Comparison of ENCODE assay signal across 25 mouse cellular contexts in genomic region chr15:102950877-102951276, GRCm38 (mm10). TPM values are rescaled to one million over a fixed set of nuclear protein-coding genes. Genes with fewer than 3 reads are reported as not detected.
DNase-seq lines count a peak whose midpoint lies in the region; ATAC-seq and TF ChIP-seq lines count a peak whose summit lies in the region.
"Had no signal": no experiment of that assay in that cellular context is flagged by ENCODE, and none has a peak within 500 bp of the region (broad histone marks: within the 10 kb centered on the region; RNA-seq: fewer than 3 reads in every experiment).

No protein-coding gene starts in this region.

- peak; percentile 94 for DNase-seq in midbrain, embryonic 11.5 days (ENCODE audit: low spot score, missing footprints)
- DNase-seq in midbrain, embryonic 10.5 days (ENCODE audit: low spot score), result no peak
- DNase-seq in limb, embryonic 11.5 days (ENCODE audit: low spot score), result no peak
- DNase-seq in limb, embryonic 14.5 days (ENCODE audit: low spot score), result no peak
- DNase-seq in lung, postnatal 36 days, result no peak
- DNase-seq in spleen, postnatal 4 days (ENCODE audit: low spot score in 2 of 2), result no peak
- DNase-seq: adrenal gland, postnatal 10 days; cerebellum, adult 11 months; cerebellum, adult 8-10 months; cerebellum, postnatal 14 days; gastrocnemius, postnatal 25 days; heart, adult 11 months; heart, postnatal 4 days had no signal

- no peak overlapping the region for H3K4me3 ChIP-seq in midbrain, embryonic 11.5 days (ENCODE audit: low read depth, low read length)
- H3K4me3 ChIP-seq in midbrain, embryonic 10.5 days, result no peak overlapping the region
- H3K4me3 ChIP-seq in limb, embryonic 11.5 days (ENCODE audit: low read depth, low read length), result peak overlapping the region; percentile 24
- no peak overlapping the region for H3K4me3 ChIP-seq in limb, embryonic 14.5 days (replicated peaks; ENCODE audit: low read length)
- peak overlapping the region; percentile 20 for H3K4me3 ChIP-seq in neural tube, embryonic 14.5 days (ENCODE audit: low read depth, low read length)
- H3K4me3 ChIP-seq in intestine, postnatal 0 days (ENCODE audit: low read depth, low read length), result no peak overlapping the region
- H3K4me3 ChIP-seq: embryonic facial prominence, embryonic 13.5 days; forebrain, embryonic 12.5 days; heart, embryonic 13.5 days; hindbrain, embryonic 13.5 days had no signal

- no peaks in the 10 kb centered on the region for H3K36me3 ChIP-seq in midbrain, embryonic 11.5 days (ENCODE audit: control insufficient read depth, insufficient read depth, low read length)
- H3K36me3 ChIP-seq in midbrain, embryonic 10.5 days, result no peaks in the 10 kb centered on the region
- no peaks in the 10 kb centered on the region for H3K36me3 ChIP-seq in limb, embryonic 11.5 days (ENCODE audit: control insufficient read depth, insufficient read depth, low read length)
- H3K36me3 ChIP-seq in limb, embryonic 14.5 days (ENCODE audit: control insufficient read depth, insufficient read depth, low read length), result no peaks in the 10 kb centered on the region
- H3K36me3 ChIP-seq in neural tube, embryonic 14.5 days (ENCODE audit: control insufficient read depth, insufficient read depth, low read length), result no peaks in the 10 kb centered on the region
- H3K36me3 ChIP-seq in intestine, postnatal 0 days (ENCODE audit: control insufficient read depth, insufficient read depth), result no peaks in the 10 kb centered on the region
- H3K36me3 ChIP-seq: embryonic facial prominence, embryonic 13.5 days; forebrain, embryonic 12.5 days; G1E; heart, embryonic 13.5 days; hindbrain, embryonic 13.5 days had no signal

- H3K27ac ChIP-seq in midbrain, embryonic 11.5 days (ENCODE audit: low read depth, low read length), result no peak overlapping the region
- H3K27ac ChIP-seq in midbrain, embryonic 10.5 days (replicated peaks), result no peak overlapping the region
- peak overlapping the region; percentile 76 for H3K27ac ChIP-seq in limb, embryonic 11.5 days (replicated peaks; ENCODE audit: low read depth, low read length)
- no peak overlapping the region for H3K27ac ChIP-seq in limb, embryonic 14.5 days (replicated peaks; ENCODE audit: low read depth, low read length)
- peak overlapping the region; percentile 77 for H3K27ac ChIP-seq in neural tube, embryonic 14.5 days (ENCODE audit: low read depth, low read length)
- H3K27ac ChIP-seq in intestine, postnatal 0 days (ENCODE audit: low read depth, low read length), result no peak overlapping the region
- H3K27ac ChIP-seq: embryonic facial prominence, embryonic 13.5 days; forebrain, embryonic 12.5 days; heart, embryonic 13.5 days; hindbrain, embryonic 13.5 days had no signal

- no peak for ATAC-seq in midbrain, embryonic 11.5 days (ENCODE audit: low FRiP score)
- ATAC-seq in limb, embryonic 11.5 days (ENCODE audit: insufficient number of reproducible peaks, low FRiP score, low TSS enrichment, low read depth), result no peak
- no peak for ATAC-seq in limb, embryonic 14.5 days (ENCODE audit: low FRiP score, low read depth)
- no peak for ATAC-seq in neural tube, embryonic 14.5 days (ENCODE audit: low read depth)
- no peak for ATAC-seq in intestine, postnatal 0 days
- ATAC-seq: CD4-positive, CD25-positive, alpha-beta regulatory T cell, adult 4 months; forebrain, embryonic 16.5 days had no signal

- 2% methylated on average over 2 of the region's 2 CpGs for WGBS in midbrain, embryonic 11.5 days
- WGBS in midbrain, embryonic 10.5 days, result 11% methylated on average over 2 of the region's 2 CpGs
- WGBS in limb, embryonic 11.5 days, result 7% methylated on average over 2 of the region's 2 CpGs
- WGBS in limb, embryonic 14.5 days, result 18% methylated on average over 2 of the region's 2 CpGs
- WGBS in neural tube, embryonic 14.5 days, result 14% methylated on average over 2 of the region's 2 CpGs
- 16% methylated on average over 2 of the region's 2 CpGs for WGBS in intestine, postnatal 0 days

- no peak for TF ChIP-seq CTCF in intestine, postnatal 0 days (IDR thresholded peaks at IDR 0.05; ENCODE audit: low read depth)

- H3K27me3 ChIP-seq in midbrain, embryonic 11.5 days (ENCODE audit: control insufficient read depth, insufficient read depth, low read length), result peaks cover 100% of the 10 kb centered on the region
- peaks cover 100% of the 10 kb centered on the region for H3K27me3 ChIP-seq in midbrain, embryonic 10.5 days (ENCODE audit: low read depth, poor library complexity, severe bottlenecking)
- H3K27me3 ChIP-seq in limb, embryonic 11.5 days (ENCODE audit: control insufficient read depth, insufficient read depth, low read length), result peaks cover 60% of the 10 kb centered on the region
- peaks cover 89% of the 10 kb centered on the region for H3K27me3 ChIP-seq in limb, embryonic 14.5 days (ENCODE audit: control insufficient read depth, insufficient read depth, low read length)
- H3K27me3 ChIP-seq in neural tube, embryonic 14.5 days (ENCODE audit: control insufficient read depth, insufficient read depth, low read length), result peaks cover 36% of the 10 kb centered on the region
- peaks cover 97% of the 10 kb centered on the region for H3K27me3 ChIP-seq in intestine, postnatal 0 days (replicated peaks; ENCODE audit: control insufficient read depth, insufficient read depth, low read length)

- no peaks in the 10 kb centered on the region for H3K9me3 ChIP-seq in midbrain, embryonic 11.5 days (ENCODE audit: control insufficient read depth, low read length)
- H3K9me3 ChIP-seq in midbrain, embryonic 10.5 days (replicated peaks), result no peaks in the 10 kb centered on the region
- no peaks in the 10 kb centered on the region for H3K9me3 ChIP-seq in limb, embryonic 11.5 days (ENCODE audit: control insufficient read depth, low read length)
- no peaks in the 10 kb centered on the region for H3K9me3 ChIP-seq in limb, embryonic 14.5 days (ENCODE audit: control insufficient read depth, low read length)
- H3K9me3 ChIP-seq in neural tube, embryonic 14.5 days (ENCODE audit: control insufficient read depth, low read length), result no peaks in the 10 kb centered on the region
- H3K9me3 ChIP-seq in intestine, postnatal 0 days (ENCODE audit: control insufficient read depth), result no peaks in the 10 kb centered on the region
- H3K9me3 ChIP-seq: embryonic facial prominence, embryonic 13.5 days; forebrain, embryonic 12.5 days; G1E; heart, embryonic 13.5 days; hindbrain, embryonic 13.5 days had no signal

- H3K9ac ChIP-seq in midbrain, embryonic 11.5 days (ENCODE audit: low read length), result no peak overlapping the region
- H3K9ac ChIP-seq in limb, embryonic 11.5 days (ENCODE audit: low read length), result peak overlapping the region; percentile 60
- no peak overlapping the region for H3K9ac ChIP-seq in limb, embryonic 14.5 days (ENCODE audit: low read depth, low read length, severe bottlenecking)
- H3K9ac ChIP-seq in neural tube, embryonic 14.5 days (replicated peaks; ENCODE audit: low read depth, low read length), result peak overlapping the region; percentile 50; the same call in 1 of the 2 replicates
- H3K9ac ChIP-seq in intestine, postnatal 0 days (ENCODE audit: low read depth, low read length), result no peak overlapping the region
- H3K9ac ChIP-seq: embryonic facial prominence, embryonic 13.5 days; forebrain, embryonic 12.5 days; heart, embryonic 13.5 days; hindbrain, embryonic 13.5 days had no signal

- no peaks in the 10 kb centered on the region for H3K4me1 ChIP-seq in midbrain, embryonic 11.5 days (ENCODE audit: control insufficient read depth, insufficient read depth, low read length)
- H3K4me1 ChIP-seq in midbrain, embryonic 10.5 days, result 0 out of 2 replicates have a peak, but pooled peaks cover under 1% of the 10 kb centered on the region
- H3K4me1 ChIP-seq in limb, embryonic 11.5 days (ENCODE audit: control insufficient read depth, insufficient read depth, low read length), result peaks cover 4% of the 10 kb centered on the region; the same call in 1 of the 2 replicates
- H3K4me1 ChIP-seq in limb, embryonic 14.5 days (ENCODE audit: control insufficient read depth, insufficient read depth, low read length), result no peaks in the 10 kb centered on the region
- no peaks in the 10 kb centered on the region for H3K4me1 ChIP-seq in neural tube, embryonic 14.5 days (ENCODE audit: control insufficient read depth, insufficient read depth, low read length)
- no peaks in the 10 kb centered on the region for H3K4me1 ChIP-seq in intestine, postnatal 0 days (replicated peaks; ENCODE audit: control insufficient read depth, insufficient read depth, low read length)
- H3K4me1 ChIP-seq: embryonic facial prominence, embryonic 13.5 days; forebrain, embryonic 12.5 days; heart, embryonic 13.5 days; hindbrain, embryonic 13.5 days had no signal

- TF ChIP-seq POLR2A in limb, embryonic 14.5 days (IDR thresholded peaks at IDR 0.05; ENCODE audit: borderline replicate concordance, extremely low read depth, insufficient read depth, insufficient read length), result no peak

- no peak overlapping the region for H3K4me2 ChIP-seq in midbrain, embryonic 11.5 days
- peak overlapping the region; percentile 42 for H3K4me2 ChIP-seq in limb, embryonic 11.5 days (ENCODE audit: low read depth, severe bottlenecking)
- peak overlapping the region; percentile 24; the same call in 1 of the 2 replicates for H3K4me2 ChIP-seq in limb, embryonic 14.5 days (replicated peaks; ENCODE audit: low read depth, low read length, severe bottlenecking)
- peak overlapping the region; percentile 42 for H3K4me2 ChIP-seq in neural tube, embryonic 14.5 days (ENCODE audit: low read depth, low read length)
- H3K4me2 ChIP-seq in intestine, postnatal 0 days (replicated peaks; ENCODE audit: low read depth), result no peak overlapping the region
- H3K4me2 ChIP-seq: embryonic facial prominence, embryonic 13.5 days; forebrain, embryonic 12.5 days; heart, embryonic 13.5 days; hindbrain, embryonic 13.5 days had no signal

RNA-seq across cellular contexts. Expression of gene Hoxc11, which starts 3.4 kb away (rescaled TPM):
- polyA plus RNA-seq in midbrain, embryonic 11.5 days (2014; fragmentation: Nextera tagmentation; extraction: Ambion mirVana), result not detected in 2 replicates
- not detected in 2 replicates for polyA plus RNA-seq in midbrain, embryonic 10.5 days (2016; fragmentation: Nextera tagmentation; extraction: Ambion mirVana)
- polyA plus RNA-seq in limb, embryonic 11.5 days (2014; fragmentation: Nextera tagmentation; extraction: Ambion mirVana), result 5.5 and 5.9 TPM in 2 replicates
- 7.4 and 7.6 TPM in 2 replicates for polyA plus RNA-seq in limb, embryonic 14.5 days (2012; rRNA removed)
- polyA plus RNA-seq in limb, embryonic 14.5 days (2014; fragmentation: Nextera tagmentation; extraction: Ambion mirVana), result 1.4 TPM in 2 replicates
- not detected in 2 replicates for polyA plus RNA-seq in neural tube, embryonic 14.5 days (2014; fragmentation: Nextera tagmentation; extraction: Ambion mirVana)
- polyA plus RNA-seq in intestine, postnatal 0 days (2015; fragmentation: Nextera tagmentation; extraction: Ambion mirVana), result not detected in 2 replicates
- polyA plus RNA-seq: brain, embryonic 14.5 days; CD4-positive, CD25-positive, alpha-beta regulatory T cell, adult 4 months; embryonic facial prominence, embryonic 13.5 days; forebrain, embryonic 12.5 days; forebrain, embryonic 16.5 days; frontal cortex, adult 2 months; G1E; heart, embryonic 13.5 days; heart, postnatal 0 days; hindbrain, embryonic 13.5 days had no signal

RNA-seq across cellular contexts. Expression of gene Hoxc12, which starts 14.3 kb away (rescaled TPM):
- polyA plus RNA-seq in midbrain, embryonic 11.5 days (2014; fragmentation: Nextera tagmentation; extraction: Ambion mirVana), result not detected in 2 replicates
- polyA plus RNA-seq in midbrain, embryonic 10.5 days (2016; fragmentation: Nextera tagmentation; extraction: Ambion mirVana), result not detected in 2 replicates
- polyA plus RNA-seq in limb, embryonic 11.5 days (2014; fragmentation: Nextera tagmentation; extraction: Ambion mirVana), result 0.96 and 1.2 TPM in 2 replicates
- polyA plus RNA-seq in limb, embryonic 14.5 days (2012; rRNA removed), result 3.6 and 4.5 TPM in 2 replicates
- polyA plus RNA-seq in limb, embryonic 14.5 days (2014; fragmentation: Nextera tagmentation; extraction: Ambion mirVana), result 4.0 and 4.2 TPM in 2 replicates
- polyA plus RNA-seq in neural tube, embryonic 14.5 days (2014; fragmentation: Nextera tagmentation; extraction: Ambion mirVana), result not detected in 2 replicates
- polyA plus RNA-seq in intestine, postnatal 0 days (2015; fragmentation: Nextera tagmentation; extraction: Ambion mirVana), result not detected in 2 replicates
- polyA plus RNA-seq: brain, embryonic 14.5 days; CD4-positive, CD25-positive, alpha-beta regulatory T cell, adult 4 months; embryonic facial prominence, embryonic 13.5 days; forebrain, embryonic 12.5 days; forebrain, embryonic 16.5 days; frontal cortex, adult 2 months; G1E; heart, embryonic 13.5 days; heart, postnatal 0 days; hindbrain, embryonic 13.5 days had no signal

RNA-seq across cellular contexts. Expression of gene Hoxc10, which starts 15.7 kb away (rescaled TPM):
- not detected in 2 replicates for polyA plus RNA-seq in midbrain, embryonic 11.5 days (2014; fragmentation: Nextera tagmentation; extraction: Ambion mirVana)
- not detected in 2 replicates for polyA plus RNA-seq in midbrain, embryonic 10.5 days (2016; fragmentation: Nextera tagmentation; extraction: Ambion mirVana)
- 43.9 and 56.2 TPM in 2 replicates for polyA plus RNA-seq in limb, embryonic 11.5 days (2014; fragmentation: Nextera tagmentation; extraction: Ambion mirVana)
- polyA plus RNA-seq in limb, embryonic 14.5 days (2012; rRNA removed), result 9.7 and 14.3 TPM in 2 replicates
- polyA plus RNA-seq in limb, embryonic 14.5 days (2014; fragmentation: Nextera tagmentation; extraction: Ambion mirVana), result 5.8 and 6.0 TPM in 2 replicates
- polyA plus RNA-seq in neural tube, embryonic 14.5 days (2014; fragmentation: Nextera tagmentation; extraction: Ambion mirVana), result 46.1 and 94.7 TPM in 2 replicates
- 0.25 TPM in 1 of 2 replicates, not detected in the other for polyA plus RNA-seq in intestine, postnatal 0 days (2015; fragmentation: Nextera tagmentation; extraction: Ambion mirVana)
- polyA plus RNA-seq: brain, embryonic 14.5 days; CD4-positive, CD25-positive, alpha-beta regulatory T cell, adult 4 months; forebrain, embryonic 12.5 days; forebrain, embryonic 16.5 days; frontal cortex, adult 2 months; heart, embryonic 13.5 days; heart, postnatal 0 days; hindbrain, embryonic 13.5 days had no signal

RNA-seq across cellular contexts. Expression of gene Hoxc5, which starts 16.4 kb away (rescaled TPM):
- polyA plus RNA-seq in midbrain, embryonic 11.5 days (2014; fragmentation: Nextera tagmentation; extraction: Ambion mirVana), result not detected in 2 replicates
- polyA plus RNA-seq in midbrain, embryonic 10.5 days (2016; fragmentation: Nextera tagmentation; extraction: Ambion mirVana), result 0.04 and 0.06 TPM in 2 replicates
- 8.3 and 9.1 TPM in 2 replicates for polyA plus RNA-seq in limb, embryonic 11.5 days (2014; fragmentation: Nextera tagmentation; extraction: Ambion mirVana)
- polyA plus RNA-seq in limb, embryonic 14.5 days (2012; rRNA removed), result 7.6 and 9.0 TPM in 2 replicates
- 2.6 and 3.5 TPM in 2 replicates for polyA plus RNA-seq in limb, embryonic 14.5 days (2014; fragmentation: Nextera tagmentation; extraction: Ambion mirVana)
- 3.6 and 10.2 TPM in 2 replicates for polyA plus RNA-seq in neural tube, embryonic 14.5 days (2014; fragmentation: Nextera tagmentation; extraction: Ambion mirVana)
- polyA plus RNA-seq in intestine, postnatal 0 days (2015; fragmentation: Nextera tagmentation; extraction: Ambion mirVana), result 3.4 and 3.9 TPM in 2 replicates
- polyA plus RNA-seq: CD4-positive, CD25-positive, alpha-beta regulatory T cell, adult 4 months; forebrain, embryonic 12.5 days; forebrain, embryonic 16.5 days; frontal cortex, adult 2 months; heart, postnatal 0 days had no signal

RNA-seq across cellular contexts. Expression of gene Hoxc9, which starts 25.4 kb away (rescaled TPM):
- polyA plus RNA-seq in midbrain, embryonic 11.5 days (2014; fragmentation: Nextera tagmentation; extraction: Ambion mirVana), result not detected in 2 replicates
- polyA plus RNA-seq in midbrain, embryonic 10.5 days (2016; fragmentation: Nextera tagmentation; extraction: Ambion mirVana), result not detected in 2 replicates
- 4.4 and 6.1 TPM in 2 replicates for polyA plus RNA-seq in limb, embryonic 11.5 days (2014; fragmentation: Nextera tagmentation; extraction: Ambion mirVana)
- 2.1 TPM in 2 replicates for polyA plus RNA-seq in limb, embryonic 14.5 days (2012; rRNA removed)
- 1.1 and 1.3 TPM in 2 replicates for polyA plus RNA-seq in limb, embryonic 14.5 days (2014; fragmentation: Nextera tagmentation; extraction: Ambion mirVana)
- 46.9 and 49.8 TPM in 2 replicates for polyA plus RNA-seq in neural tube, embryonic 14.5 days (2014; fragmentation: Nextera tagmentation; extraction: Ambion mirVana)
- 0.43 and 0.58 TPM in 2 replicates for polyA plus RNA-seq in intestine, postnatal 0 days (2015; fragmentation: Nextera tagmentation; extraction: Ambion mirVana)
- polyA plus RNA-seq: brain, embryonic 14.5 days; CD4-positive, CD25-positive, alpha-beta regulatory T cell, adult 4 months; embryonic facial prominence, embryonic 13.5 days; forebrain, embryonic 12.5 days; forebrain, embryonic 16.5 days; frontal cortex, adult 2 months; heart, embryonic 13.5 days; heart, postnatal 0 days had no signal

Comparison
In these comparisons a context has a peak if more than half of its experiments do, and no peak if none do; other contexts are left out.
1. H3K27ac ChIP-seq: peak in limb, embryonic 11.5 days (single experiment) and neural tube, embryonic 14.5 days (single experiment); none in midbrain, embryonic 11.5 days (single experiment), midbrain, embryonic 10.5 days (single experiment), limb, embryonic 14.5 days (single experiment) and intestine, postnatal 0 days (single experiment).
2. H3K4me3 ChIP-seq: peak in limb, embryonic 11.5 days (single experiment) and neural tube, embryonic 14.5 days (single experiment); none in midbrain, embryonic 11.5 days (single experiment), midbrain, embryonic 10.5 days (single experiment), limb, embryonic 14.5 days (single experiment) and intestine, postnatal 0 days (single experiment).
3. H3K9ac ChIP-seq: peak in limb, embryonic 11.5 days (single experiment) and neural tube, embryonic 14.5 days (single experiment); none in midbrain, embryonic 11.5 days (single experiment), limb, embryonic 14.5 days (single experiment) and intestine, postnatal 0 days (single experiment).
4. H3K4me2 ChIP-seq: peak in limb, embryonic 11.5 days (single experiment), limb, embryonic 14.5 days (single experiment) and neural tube, embryonic 14.5 days (single experiment); none in midbrain, embryonic 11.5 days (single experiment) and intestine, postnatal 0 days (single experiment).